Mouse (Mus musculus): Measurements from ENCODE around the gene Fam151a. TPM values are rescaled to one million over a fixed set of nuclear protein-coding genes. Genes with fewer than 3 reads are reported as not detected.

The Fam151a gene
- total and polyA plus RNA-seq, 3 experiments: 0.11 to 0.34 (median 0.24) TPM

GRCm38 (mm10) chr4:106795289-106795688 lies 61.6 kb downstream of the Fam151a start:
- Histone ChIP-seq H3K79me2 (replicated peaks; ENCODE audit: control insufficient read depth, extremely low read depth, insufficient read depth, poor library complexity, severe bottlenecking) (no peaks in the 10 kb centered on the region; the same call in 1 of the 2 replicates), H3K27ac (ENCODE audit: insufficient read depth, low read depth) (no peak overlapping the region), H3K27me3 (replicated peaks) (no peaks in the 10 kb centered on the region), H3K4me1 (ENCODE audit: control insufficient read depth in 1 of 2, insufficient read depth in 2 of 2) (peaks cover 22 to 43% of the 10 kb centered on the region in 2 experiments), H3K4me2 (ENCODE audit: insufficient read depth, low read depth, poor library complexity, severe bottlenecking) (no peak overlapping the region), H3K4me3 (replicated peaks in 1 of 3; ENCODE audit: low read depth in 2 of 3, low read length in 2 of 3, poor library complexity in 1 of 3) (no peak overlapping the region), H3K9ac (ENCODE audit: insufficient read depth, low read depth) (no peak overlapping the region), H3K36me3 (replicated peaks in 1 of 2; ENCODE audit: control insufficient read depth in 1 of 2, insufficient read depth in 1 of 2, low read length in 1 of 2) (peaks cover 16 to 46% of the 10 kb centered on the region in 2 experiments), H3K9me3 (replicated peaks; ENCODE audit: low read length) (peaks cover 3% of the 10 kb centered on the region)
- TF ChIP-seq ZNF384 (IDR thresholded peaks at IDR 0.05; ENCODE audit: low read depth, low read length) (peak; percentile 58; the same call in 1 of the 2 replicates), KAT2A (IDR thresholded peaks at IDR 0.05; ENCODE audit: insufficient replicate concordance, low read length) (no peak)
- dilution Hi-C loops (cut with MboI; ENCODE audit: extremely low pct_ligation_motif_present, extremely low pct_unique_long_range_greater_than_20kb, low sequenced_read_pairs) (no loop called here), in situ Hi-C loops (cut with MboI; ENCODE audit: low pct_ligation_motif_present, low pct_unique_long_range_greater_than_20kb, low sequenced_read_pairs) (loop anchor here (5.0 to 10.0 kb wide), 2 partner anchors 33 to 160 kb away; no protein-coding TSS in a partner anchor)
- DNase-seq (ENCODE audit: extremely low read depth): no peak

Other genes with a start within 250 kb of the Fam151a start
- gene Bsnd, start 241.6 kb upstream of the Fam151a start, total RNA-seq (2012; rRNA removed): 0.50 and 0.59 TPM in 2 replicates
- 1.8 TPM in 2 replicates for gene Bsnd, start 241.6 kb upstream of the Fam151a start, total RNA-seq (2014; rRNA removed)
- 2.9 and 3.0 TPM in 2 replicates for gene Bsnd, start 241.6 kb upstream of the Fam151a start, polyA plus RNA-seq (2012; ENCODE audit: insufficient read length, low read depth)
- gene Dhcr24, start 172.9 kb upstream of the Fam151a start, total RNA-seq (2012; rRNA removed): 46.9 and 51.6 TPM in 2 replicates
- 37.3 and 41.4 TPM in 2 replicates for gene Dhcr24, start 172.9 kb upstream of the Fam151a start, total RNA-seq (2014; rRNA removed)
- gene Dhcr24, start 172.9 kb upstream of the Fam151a start, polyA plus RNA-seq (2012; ENCODE audit: insufficient read length, low read depth): 87.8 and 90.5 TPM in 2 replicates
- gene Lexm, start 116.6 kb upstream of the Fam151a start, total RNA-seq (2012; rRNA removed): 0.21 TPM in 2 replicates
- 0.15 and 0.19 TPM in 2 replicates for gene Lexm, start 116.6 kb upstream of the Fam151a start, total RNA-seq (2014; rRNA removed)
- not detected in 2 replicates for gene Lexm, start 116.6 kb upstream of the Fam151a start, polyA plus RNA-seq (2012; ENCODE audit: insufficient read length, low read depth)
- gene Ttc22, start 111.5 kb upstream of the Fam151a start, total RNA-seq (2012; rRNA removed): not detected in 2 replicates
- gene Ttc22, start 111.5 kb upstream of the Fam151a start, total RNA-seq (2014; rRNA removed): not detected in 2 replicates
- not detected in 2 replicates for gene Ttc22, start 111.5 kb upstream of the Fam151a start, polyA plus RNA-seq (2012; ENCODE audit: insufficient read length, low read depth)
- gene Pars2, start 82.8 kb upstream of the Fam151a start, total RNA-seq (2012; rRNA removed): 14.9 and 17.1 TPM in 2 replicates
- 11.1 and 13.0 TPM in 2 replicates for gene Pars2, start 82.8 kb upstream of the Fam151a start, total RNA-seq (2014; rRNA removed)
- 9.3 and 11.1 TPM in 2 replicates for gene Pars2, start 82.8 kb upstream of the Fam151a start, polyA plus RNA-seq (2012; ENCODE audit: insufficient read length, low read depth)
- gene Ttc4, start 54.9 kb upstream of the Fam151a start, total RNA-seq (2012; rRNA removed): 47.8 and 51.3 TPM in 2 replicates
- 61.8 and 66.3 TPM in 2 replicates for gene Ttc4, start 54.9 kb upstream of the Fam151a start, total RNA-seq (2014; rRNA removed)
- 50.2 and 50.9 TPM in 2 replicates for gene Ttc4, start 54.9 kb upstream of the Fam151a start, polyA plus RNA-seq (2012; ENCODE audit: insufficient read length, low read depth)
- 0.04 TPM in 1 of 2 replicates, not detected in the other for gene Mroh7, start 3.0 kb upstream of the Fam151a start, total RNA-seq (2012; rRNA removed)
- gene Mroh7, start 3.0 kb upstream of the Fam151a start, total RNA-seq (2014; rRNA removed): not detected in 2 replicates
- not detected in 2 replicates for gene Mroh7, start 3.0 kb upstream of the Fam151a start, polyA plus RNA-seq (2012; ENCODE audit: insufficient read length, low read depth)
- gene Acot11, start 71.1 kb downstream of the Fam151a start, total RNA-seq (2012; rRNA removed): 4.8 and 6.8 TPM in 2 replicates
- gene Acot11, start 71.1 kb downstream of the Fam151a start, total RNA-seq (2014; rRNA removed): 2.0 and 2.3 TPM in 2 replicates
- gene Acot11, start 71.1 kb downstream of the Fam151a start, polyA plus RNA-seq (2012; ENCODE audit: insufficient read length, low read depth): 4.3 and 4.4 TPM in 2 replicates
- 32.4 and 34.2 TPM in 2 replicates for gene Ssbp3, start 176.8 kb downstream of the Fam151a start, total RNA-seq (2012; rRNA removed)
- gene Ssbp3, start 176.8 kb downstream of the Fam151a start, total RNA-seq (2014; rRNA removed): 76.2 and 76.5 TPM in 2 replicates
- gene Ssbp3, start 176.8 kb downstream of the Fam151a start, polyA plus RNA-seq (2012; ENCODE audit: insufficient read length, low read depth): 125 and 129 TPM in 2 replicates